Mouse (Mus musculus) heart, adult 2 months (tissue): ENCODE measurements around the gene Esyt1. TPM values are rescaled to one million over a fixed set of nuclear protein-coding genes. Genes with fewer than 3 reads are reported as not detected.

Experiments used
- DNase-seq, 2 experiments: peaks; one replicate each; pipeline ENCODE4 v3.0.0; 2021
- H3K27ac ChIP-seq: fragments of 200-600 bp; 2 replicates; pipeline ENCODE4 v1.8.1; 2022
- H3K27me3 ChIP-seq: fragments of 200-500 bp; 2 replicates; pipeline ENCODE4 v1.6.1; 2012; ENCODE audit warnings: mild to moderate bottlenecking, low read length, inconsistent platforms, mixed read lengths; ENCODE audit not compliant: control insufficient read depth, insufficient read depth
- H3K36me3 ChIP-seq: fragments of 200-500 bp; 2 replicates; pipeline ENCODE4 v1.6.1; 2012; ENCODE audit warnings: low read length, inconsistent platforms; ENCODE audit not compliant: control insufficient read depth, insufficient read depth
- H3K4me1 ChIP-seq: fragments of 200-500 bp; 2 replicates; pipeline ENCODE4 v1.6.1; 2011; ENCODE audit warnings: low read length; ENCODE audit not compliant: control insufficient read depth, insufficient read depth
- H3K4me3 ChIP-seq: fragments of 200-600 bp; 2 replicates; pipeline ENCODE4 v1.8.1; 2022
- H3K79me2 ChIP-seq: fragments of 200-500 bp; replicated peaks from 2 replicates; pipeline ENCODE4 v1.6.1; 2012; ENCODE audit warnings: mild to moderate bottlenecking, inconsistent platforms, low read length, moderate library complexity, mixed read lengths; ENCODE audit not compliant: control insufficient read depth, insufficient read depth
- H3K9ac ChIP-seq: fragments of 200-500 bp; 2 replicates; pipeline ENCODE4 v1.6.1; 2012; ENCODE audit warnings: low read depth, mild to moderate bottlenecking, control low read depth, inconsistent platforms, low read length, mixed read lengths
- CTCF ChIP-seq: fragments of 200-600 bp; IDR thresholded peaks from 2 replicates; pipeline ENCODE4 v1.8.1; 2022; ENCODE audit warnings: antibody characterized with exemption, mild to moderate bottlenecking, moderate library complexity
- EP300 ChIP-seq: fragments of 200-500 bp; IDR thresholded peaks from 2 replicates; pipeline ENCODE4 v1.6.1; 2011; ENCODE audit warnings: low read depth, low read length, control low read depth; ENCODE audit not compliant: insufficient read depth
- POLR2A ChIP-seq: fragments of 200-500 bp; IDR thresholded peaks from 2 replicates; pipeline ENCODE4 v1.6.1; 2011; ENCODE audit warnings: mild to moderate bottlenecking, low read depth, low read length, control low read depth; ENCODE audit not compliant: insufficient read depth
- WGBS: fragments of 180-500 bp; shearing (Covaris S2); methylation state at CpG from one replicate; pipeline ENCODE4 v1.1.7; 2018; 5-methylcytosine and 5-hydroxymethylcytosine counted together
- intact Hi-C: fragments of 180-260 bp; cut with DNase I; formaldehyde crosslinking; loops from one replicate; pipeline ENCODE4 v1.15.1; 2025
- polyA plus RNA-seq: library from polyadenylated mRNA; depleted of rRNA; stranded (reverse); fragments of >200 nt; gene quantifications from 2 replicates; pipeline ENCODE4 v1.2.3, GENCODE M21; 2012
- total RNA-seq, 2 experiments: library from RNA; stranded (reverse); gene quantifications; 2 replicates each; pipeline ENCODE4 v1.2.3; 2021

Gene Esyt1
- total and polyA plus RNA-seq, 3 experiments = 16.4 to 24.7 (median 17.9) TPM

- peaks cover 8% of the 10 kb centered on the region for H3K36me3 ChIP-seq
- peak within 1 kb of the TSS; percentile 91 for H3K27ac ChIP-seq
- peak; percentile 91 to 96 for DNase-seq
- intact Hi-C loops = loop anchor here (2.0 to 10.0 kb wide), 3 partner anchors 49 to 257 kb away; partner anchors contain the start of genes Dnajc14, Myl6b, Suox and Tmem198b
- under 1% methylated on average over 50 of the region's 50 CpGs for WGBS
- H3K27me3 ChIP-seq = no peaks in the 10 kb centered on the region
- peaks cover 3% of the 10 kb centered on the region; the same call in 1 of the 2 replicates for H3K79me2 ChIP-seq
- H3K4me3 ChIP-seq = peak within 1 kb of the TSS; percentile 59
- peak within 1 kb of the TSS; percentile 73 for H3K9ac ChIP-seq
- TF ChIP-seq EP300 = peak; percentile 97
- peak; percentile 72 for TF ChIP-seq CTCF
- TF ChIP-seq POLR2A = peak; percentile 60
- peaks cover 4% of the 10 kb centered on the region for H3K4me1 ChIP-seq
Observed at GRCm38 (mm10) chr10:128547361-128548032, 21.8 kb upstream of the Esyt1 start, which contains the start of gene Zc3h10. Gene Zc3h10, minus strand, starts transcription at chr10:128547774.

- WGBS = 9% methylated on average over 7 of the region's 7 CpGs
- Histone ChIP-seq H3K4me1 (peaks cover 4% of the 10 kb centered on the region), H3K27ac (peak overlapping the region; percentile 91), H3K79me2 (peaks cover 3% of the 10 kb centered on the region; the same call in 1 of the 2 replicates), H3K27me3 (no peaks in the 10 kb centered on the region), H3K9ac (peak overlapping the region; percentile 73), H3K36me3 (peaks cover 8% of the 10 kb centered on the region), H3K4me3 (peak overlapping the region; percentile 59)
- TF ChIP-seq POLR2A (no peak), EP300 (no peak), CTCF (no peak)
- intact Hi-C loops = loop anchor here (2.0 to 10.0 kb wide), 3 partner anchors 48 to 258 kb away; partner anchors contain the start of genes Dnajc14, Myl6b, Suox and Tmem198b
- no peak for DNase-seq
Observed at GRCm38 (mm10) chr10:128546787-128547186, 21.1 kb upstream of the Esyt1 start.

- peaks cover 4% of the 10 kb centered on the region for H3K4me1 ChIP-seq
- 4% methylated on average over 4 of the region's 4 CpGs for WGBS
- TF ChIP-seq POLR2A = no peak
- TF ChIP-seq CTCF = peak; percentile 87
- TF ChIP-seq EP300 = no peak
- no peak for DNase-seq
- intact Hi-C loops = loop anchor here (2.0 to 10.0 kb wide), 3 partner anchors 48 to 258 kb away; partner anchors contain the start of genes Dnajc14, Myl6b, Suox and Tmem198b
- no peaks in the 10 kb centered on the region for H3K27me3 ChIP-seq
- H3K9ac ChIP-seq = no peak overlapping the region
- peak overlapping the region; percentile 91 for H3K27ac ChIP-seq
- H3K79me2 ChIP-seq = peaks cover 3% of the 10 kb centered on the region; the same call in 1 of the 2 replicates
- peaks cover 8% of the 10 kb centered on the region for H3K36me3 ChIP-seq
- H3K4me3 ChIP-seq = peak overlapping the region; percentile 59
Observed at GRCm38 (mm10) chr10:128546361-128546760, 20.7 kb upstream of the Esyt1 start.

GRCm38 (mm10) chr10:128545570-128545898, 19.9 kb upstream of the Esyt1 start:
- Histone ChIP-seq H3K9ac (no peak overlapping the region), H3K79me2 (peaks cover 3% of the 10 kb centered on the region; the same call in 1 of the 2 replicates), H3K36me3 (peaks cover 8% of the 10 kb centered on the region), H3K4me3 (no peak overlapping the region), H3K27me3 (no peaks in the 10 kb centered on the region), H3K27ac (no peak overlapping the region), H3K4me1 (peaks cover 4% of the 10 kb centered on the region)
- intact Hi-C loops = loop anchor here (5.0 to 10.0 kb wide), 2 partner anchors 127 to 259 kb away; partner anchors contain the start of genes Dnajc14, Suox and Tmem198b
- TF ChIP-seq CTCF (no peak), EP300 (no peak), POLR2A (no peak)
- 88% methylated on average over 3 of the region's 3 CpGs for WGBS
- no peak for DNase-seq

- TF ChIP-seq CTCF (no peak), POLR2A (no peak), EP300 (no peak)
- 91% methylated on average over 37 of the region's 37 CpGs for WGBS
Observed at GRCm38 (mm10) chr10:128544674-128545569, 19.3 kb upstream of the Esyt1 start.

More at GRCm38 (mm10) chr10:128544674-128545569, 19.3 kb upstream of the Esyt1 start:
- intact Hi-C loops = loop anchor here (5.0 to 10.0 kb wide), 2 partner anchors 127 to 260 kb away; partner anchors contain the start of genes Dnajc14, Suox and Tmem198b
- no peak overlapping the region for H3K27ac ChIP-seq
- peaks cover 3% of the 10 kb centered on the region; the same call in 1 of the 2 replicates for H3K79me2 ChIP-seq
- no peaks in the 10 kb centered on the region for H3K27me3 ChIP-seq
- H3K9ac ChIP-seq = no peak overlapping the region
- H3K4me3 ChIP-seq = no peak overlapping the region
- H3K36me3 ChIP-seq = peaks cover 8% of the 10 kb centered on the region
- peak in 1 of 2 experiments; percentile 11 for DNase-seq
- H3K4me1 ChIP-seq = peaks cover 4% of the 10 kb centered on the region
